Mouse (Mus musculus): ENCODE results near the gene Cela1. TPM values are rescaled to one million over a fixed set of nuclear protein-coding genes. Genes with fewer than 3 reads are reported as not detected.

Cela1 gene
- total RNA-seq, 2 experiments from 2014 or later, result not detected

GRCm38 (mm10) chr15:100665411-100666218 lies 22.1 kb downstream of the Cela1 start:
- H3K4me3 ChIP-seq, result no peak overlapping the region
- TF ChIP-seq CTCF (IDR thresholded peaks at IDR 0.05), result no peak
- no peak overlapping the region for H3K27ac ChIP-seq
- intact Hi-C loops (cut with DNase I), result no loop called here
- no peak for DNase-seq

- Histone ChIP-seq H3K4me3 (no peak overlapping the region), H3K27ac (no peak overlapping the region)
- no peak for TF ChIP-seq CTCF (IDR thresholded peaks at IDR 0.05)
- intact Hi-C loops (cut with DNase I), result no loop called here
- no peak for DNase-seq
Measured at GRCm38 (mm10) chr15:100664813-100665274, 22.9 kb downstream of the Cela1 start.

- peak overlapping the region; percentile 52; the same call in 1 of the 2 replicates for H3K27ac ChIP-seq
- intact Hi-C loops (cut with DNase I), result no loop called here
- no peak for DNase-seq
- H3K4me3 ChIP-seq, result no peak overlapping the region
- no peak for TF ChIP-seq CTCF (IDR thresholded peaks at IDR 0.05)
Measured at GRCm38 (mm10) chr15:100660805-100661204, 26.9 kb downstream of the Cela1 start.

GRCm38 (mm10) chr15:100660306-100660705 lies 27.4 kb downstream of the Cela1 start:
- TF ChIP-seq CTCF (IDR thresholded peaks at IDR 0.05), result no peak
- Histone ChIP-seq H3K27ac (peak overlapping the region; percentile 52; the same call in 1 of the 2 replicates), H3K4me3 (peak overlapping the region; percentile 34; the same call in 1 of the 2 replicates)
- peak; percentile 90 for DNase-seq
- intact Hi-C loops (cut with DNase I), result no loop called here

GRCm38 (mm10) chr15:100655201-100655600 lies 32.5 kb downstream of the Cela1 start:
- DNase-seq, result no peak
- no peak overlapping the region for H3K27ac ChIP-seq
- no peak overlapping the region for H3K4me3 ChIP-seq
- no peak for TF ChIP-seq CTCF (IDR thresholded peaks at IDR 0.05)
- intact Hi-C loops (cut with DNase I), result no loop called here

- no peak for DNase-seq
- intact Hi-C loops (cut with DNase I), result no loop called here
- Histone ChIP-seq H3K4me3 (no peak overlapping the region), H3K27ac (no peak overlapping the region)
- TF ChIP-seq CTCF (IDR thresholded peaks at IDR 0.05), result no peak
Measured at GRCm38 (mm10) chr15:100654271-100654670, 33.5 kb downstream of the Cela1 start.

GRCm38 (mm10) chr15:100651610-100652009 lies 36.1 kb downstream of the Cela1 start:
- no peak for TF ChIP-seq CTCF (IDR thresholded peaks at IDR 0.05)

GRCm38 (mm10) chr15:100650111-100650510 lies 37.6 kb downstream of the Cela1 start:
- intact Hi-C loops (cut with DNase I), result no loop called here
- no peak overlapping the region for H3K27ac ChIP-seq
- H3K4me3 ChIP-seq, result no peak overlapping the region
- TF ChIP-seq CTCF (IDR thresholded peaks at IDR 0.05), result no peak
- DNase-seq, result no peak

More at GRCm38 (mm10) chr15:100651610-100652009, 36.1 kb downstream of the Cela1 start:
- Histone ChIP-seq H3K4me3 (no peak overlapping the region), H3K27ac (no peak overlapping the region)
- intact Hi-C loops (cut with DNase I), result no loop called here
- DNase-seq, result no peak

GRCm38 (mm10) chr15:100646161-100646560 lies 41.6 kb downstream of the Cela1 start:
- intact Hi-C loops (cut with DNase I), result no loop called here
- Histone ChIP-seq H3K27ac (no peak overlapping the region), H3K4me3 (no peak overlapping the region)
- TF ChIP-seq CTCF (IDR thresholded peaks at IDR 0.05), result no peak
- DNase-seq, result no peak

- no peak overlapping the region for H3K27ac ChIP-seq
- intact Hi-C loops (cut with DNase I), result no loop called here
- H3K4me3 ChIP-seq, result no peak overlapping the region
- peak; percentile 25 for DNase-seq
- no peak for TF ChIP-seq CTCF (IDR thresholded peaks at IDR 0.05)
Measured at GRCm38 (mm10) chr15:100642451-100642850, 45.3 kb downstream of the Cela1 start.

- peak; percentile 29 for DNase-seq
- H3K27ac ChIP-seq, result no peak overlapping the region
- peak overlapping the region; percentile 28; the same call in 1 of the 2 replicates for H3K4me3 ChIP-seq
- intact Hi-C loops (cut with DNase I), result no loop called here
- TF ChIP-seq CTCF (IDR thresholded peaks at IDR 0.05), result no peak
Measured at GRCm38 (mm10) chr15:100641226-100641810, 46.4 kb downstream of the Cela1 start.

GRCm38 (mm10) chr15:100639972-100640750 lies 47.6 kb downstream of the Cela1 start:
- no peak for TF ChIP-seq CTCF (IDR thresholded peaks at IDR 0.05)
- no peak for DNase-seq
- Histone ChIP-seq H3K4me3 (no peak overlapping the region), H3K27ac (no peak overlapping the region)
- intact Hi-C loops (cut with DNase I), result no loop called here
